Mouse (Mus musculus) olfactory bulb, adult 2 months (tissue): ENCODE results near the gene Olfr1250. TPM values are rescaled to one million over a fixed set of nuclear protein-coding genes. Genes with fewer than 3 reads are reported as not detected.
"Not testable (repeated sequence)": the region's sequence is repeated elsewhere in the genome, so short reads cannot be mapped to it uniquely, and the experiment has no call there.

Experiments
- H3K27ac ChIP-seq: fragments of 200-500 bp; 2 replicates; pipeline ENCODE4 v1.5.1; 2012; ENCODE audit warnings: low read depth, low read length; ENCODE audit not compliant: insufficient read depth
- H3K4me1 ChIP-seq: fragments of 200-500 bp; 2 replicates; pipeline ENCODE4 v1.6.1; 2012; ENCODE audit warnings: low read length; ENCODE audit not compliant: control insufficient read depth, insufficient read depth
- H3K4me3 ChIP-seq: fragments of 200-500 bp; 2 replicates; pipeline ENCODE4 v1.5.1; 2012; ENCODE audit warnings: mild to moderate bottlenecking, low read depth, low read length, moderate library complexity; ENCODE audit not compliant: insufficient read depth
- CTCF ChIP-seq: fragments of 200-500 bp; IDR thresholded peaks from 2 replicates; pipeline ENCODE4 v1.5.1; 2012; ENCODE audit warnings: low read depth, mild to moderate bottlenecking, low read length, moderate library complexity; ENCODE audit not compliant: insufficient read depth
- POLR2A ChIP-seq: fragments of 200-500 bp; IDR thresholded peaks from 2 replicates; pipeline ENCODE4 v1.6.1; 2012; ENCODE audit warnings: mild to moderate bottlenecking, low read depth, low read length, moderate library complexity; ENCODE audit not compliant: insufficient read depth
- WGBS: fragments of 180-500 bp; shearing (Covaris S2); methylation state at CpG from one replicate; pipeline ENCODE4 v1.1.7; 2018; 5-methylcytosine and 5-hydroxymethylcytosine counted together
- polyA plus RNA-seq: library from polyadenylated mRNA; stranded (reverse); fragments of >200 nt; gene quantifications from 2 replicates; pipeline ENCODE4 v1.2.4, GENCODE M21; 2012; ENCODE audit warnings: low replicate concordance; ENCODE audit not compliant: missing spikeins, insufficient read depth, insufficient read length

The Olfr1250 gene
- polyA plus RNA-seq, result not detected in 2 replicates

DNA sequence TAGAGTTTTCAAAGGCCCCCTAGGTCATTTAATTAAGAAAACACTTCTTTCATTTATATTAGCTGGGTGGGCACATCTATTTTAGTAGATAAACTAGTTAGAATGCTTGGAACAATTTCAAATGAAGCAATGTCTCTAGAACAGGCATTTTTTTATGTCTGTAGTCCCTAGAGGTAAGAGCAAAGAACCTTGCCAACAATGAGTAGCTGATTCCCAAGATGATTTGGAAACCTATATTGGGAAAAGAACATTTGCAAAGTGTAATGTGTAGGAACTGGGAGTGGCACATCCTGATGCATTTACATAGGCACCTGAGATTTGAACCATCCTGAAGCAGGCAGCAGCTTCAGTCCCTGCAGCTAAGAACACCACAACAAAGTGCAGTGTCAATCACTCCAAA lies at the start of gene Olfr1250:
Gene Olfr1250 (minus strand): TSS at position 101 of the 400 bp plus-strand sequence.
- no peak for TF ChIP-seq CTCF
- no peak for TF ChIP-seq POLR2A
- Histone ChIP-seq H3K4me1 (no peaks in the 10 kb centered on the region), H3K4me3 (no peak within 1 kb of the TSS), H3K27ac (no peak within 1 kb of the TSS)

DNA sequence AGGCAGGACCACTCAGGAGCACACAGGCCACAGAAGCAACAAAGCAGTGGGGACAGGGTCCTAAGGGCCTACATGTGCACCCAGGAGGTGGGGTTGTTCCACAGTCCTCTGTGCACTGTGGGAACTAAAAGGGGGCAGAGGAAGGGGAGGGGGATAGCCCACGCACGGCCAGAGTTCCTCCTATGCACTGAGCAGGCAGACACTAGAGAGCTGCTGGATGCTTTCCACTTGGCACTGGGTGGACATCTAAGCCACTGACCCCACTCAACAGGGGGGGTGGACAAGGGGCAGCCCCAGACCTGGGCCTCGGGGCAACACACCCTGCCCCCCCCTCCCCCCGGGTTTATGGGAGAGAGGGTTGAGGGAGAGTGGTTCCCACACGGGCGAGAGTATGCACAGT lies 30.7 kb upstream of the Olfr1250 start:
- 85% methylated on average over 6 of the region's 6 CpGs for WGBS
- TF ChIP-seq CTCF (no peak), POLR2A (no peak)
- Histone ChIP-seq H3K27ac (no peak overlapping the region), H3K4me3 (no peak overlapping the region), H3K4me1 (no peaks in the 10 kb centered on the region)

DNA sequence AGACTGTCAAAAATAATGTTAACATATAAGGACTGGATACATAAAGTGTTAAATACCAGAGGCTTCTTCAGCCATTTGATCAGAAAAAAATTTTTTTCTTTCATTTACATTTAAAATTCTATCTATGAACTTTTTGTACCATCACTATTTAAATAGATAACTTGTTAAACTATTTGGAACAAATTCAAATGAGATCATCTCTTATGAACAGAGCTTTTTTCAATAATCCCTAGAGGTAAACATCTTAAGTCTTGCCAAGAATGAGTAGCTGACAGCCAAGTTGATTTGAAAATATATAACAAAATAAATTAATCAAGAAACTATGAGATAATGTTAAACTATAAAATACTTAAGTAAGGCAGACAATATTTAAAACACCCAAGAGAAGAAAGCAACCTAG lies 10.6 kb upstream of the Olfr1250 start, which contains the start of gene Olfr1251:
Gene Olfr1251 (minus strand): TSS at position 101 of the 400 bp plus-strand sequence.
- Histone ChIP-seq H3K4me3 (no peak within 1 kb of the TSS), H3K4me1 (no peaks in the 10 kb centered on the region), H3K27ac (no peak within 1 kb of the TSS)
- no peak for TF ChIP-seq CTCF
- TF ChIP-seq POLR2A, result no peak

DNA sequence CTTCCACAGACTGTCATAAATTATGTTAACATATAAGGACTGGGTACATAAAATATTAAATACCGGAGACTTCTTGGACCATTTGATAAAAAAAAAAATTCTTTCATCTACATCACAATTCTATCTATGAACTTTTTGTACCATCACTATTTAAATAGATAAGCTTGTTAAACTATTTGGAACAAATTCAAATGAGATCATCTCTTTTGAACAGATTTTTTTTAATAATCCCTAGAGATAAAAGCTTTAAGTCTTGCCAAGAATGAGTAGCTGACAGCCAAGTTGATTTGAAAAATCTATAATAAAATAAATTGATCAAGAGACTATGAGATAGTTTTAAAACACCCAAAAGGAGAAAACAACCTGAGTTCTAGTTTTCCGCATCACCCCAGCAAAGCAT lies 26.4 kb downstream of the Olfr1250 start, which contains the start of gene Olfr1249:
Gene Olfr1249 (minus strand): TSS at position 101 of the 400 bp plus-strand sequence.
- H3K27ac ChIP-seq, result no peak within 1 kb of the TSS
- no peaks in the 10 kb centered on the region for H3K4me1 ChIP-seq
- no peak for TF ChIP-seq CTCF
- no peak for TF ChIP-seq POLR2A
- no peak within 1 kb of the TSS for H3K4me3 ChIP-seq
- WGBS, result 90% methylated on average over 2 of the region's 2 CpGs

DNA sequence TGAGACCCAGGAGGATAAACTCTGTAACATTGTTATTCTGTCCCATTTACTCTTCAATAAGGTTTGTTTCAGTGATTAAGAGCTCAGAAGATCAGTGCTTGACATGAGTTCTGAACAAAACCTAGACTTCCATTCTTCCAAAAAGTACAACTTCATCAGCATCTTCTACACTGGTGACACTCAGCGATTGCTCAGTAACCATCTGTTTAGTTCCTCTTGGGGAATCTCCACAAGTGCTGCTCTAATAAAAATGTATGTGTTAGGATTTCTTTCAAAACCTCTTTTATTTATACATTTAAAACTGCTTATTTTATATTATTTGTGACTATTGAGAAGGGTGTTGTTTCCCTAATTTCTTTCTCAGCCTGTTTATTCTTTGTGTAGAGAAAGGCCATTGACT lies 43.1 kb downstream of the Olfr1250 start, which contains the start of gene Olfr1248:
Gene Olfr1248 (minus strand): TSS at position 101 of the 400 bp plus-strand sequence.
- WGBS, result 95% methylated on average over 1 of the region's 1 CpGs
- not testable (repeated sequence) for H3K27ac ChIP-seq, H3K4me1 ChIP-seq, H3K4me3 ChIP-seq

DNA sequence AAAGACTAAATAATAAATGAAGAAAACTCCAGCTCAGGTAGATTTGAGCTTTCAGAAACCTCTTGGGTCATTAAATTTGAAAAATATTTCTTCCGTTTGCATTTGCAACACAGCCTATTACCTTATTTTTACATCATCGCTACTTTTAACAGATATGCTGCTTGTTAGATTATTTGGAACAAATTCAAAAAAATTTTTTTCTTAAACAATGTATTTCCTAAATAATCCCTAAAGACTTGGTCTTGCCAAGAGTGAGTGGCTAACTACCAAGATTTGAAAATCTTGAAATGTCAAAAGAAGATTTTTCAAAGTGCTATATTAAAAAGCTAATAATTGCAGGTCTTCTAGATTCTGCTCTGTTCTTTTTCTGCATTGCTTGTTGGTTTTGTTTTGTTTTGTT lies 47.2 kb downstream of the Olfr1250 start, which contains the start of gene Olfr1247:
Gene Olfr1247 (minus strand): TSS at position 101 of the 400 bp plus-strand sequence.
- no peaks in the 10 kb centered on the region for H3K4me1 ChIP-seq
- WGBS, result 98% methylated on average over 2 of the region's 2 CpGs
- H3K4me3 ChIP-seq, result no peak within 1 kb of the TSS
- no peak within 1 kb of the TSS for H3K27ac ChIP-seq
- no peak for TF ChIP-seq CTCF

Other genes starting within 250 kb of the Olfr1250 start
- gene Olfr1239, start 241.1 kb downstream of the Olfr1250 start, polyA plus RNA-seq, result not detected in 2 replicates
- not detected in 2 replicates for gene Olfr1240, start 218.5 kb downstream of the Olfr1250 start, polyA plus RNA-seq
- not detected in 2 replicates for gene Olfr1241, start 174.3 kb downstream of the Olfr1250 start, polyA plus RNA-seq
- gene Olfr1242, start 163.1 kb downstream of the Olfr1250 start, polyA plus RNA-seq, result not detected in 2 replicates
- gene Olfr1243, start 130.0 kb downstream of the Olfr1250 start, polyA plus RNA-seq, result not detected in 2 replicates
- gene Olfr1245, start 83.0 kb downstream of the Olfr1250 start, polyA plus RNA-seq, result not detected in 2 replicates
- not detected in 2 replicates for gene Olfr1246, start 68.3 kb downstream of the Olfr1250 start, polyA plus RNA-seq
- not detected in 2 replicates for gene Olfr1247, start 47.3 kb downstream of the Olfr1250 start, polyA plus RNA-seq
- gene Olfr1248, start 43.2 kb downstream of the Olfr1250 start, polyA plus RNA-seq, result not detected in 2 replicates
- not detected in 2 replicates for gene Olfr1249, start 26.5 kb downstream of the Olfr1250 start, polyA plus RNA-seq
- not detected in 2 replicates for gene Olfr1251, start 10.5 kb upstream of the Olfr1250 start, polyA plus RNA-seq
- not detected in 2 replicates for gene Olfr1252, start 63.5 kb upstream of the Olfr1250 start, polyA plus RNA-seq
- not detected in 2 replicates for gene Olfr1253, start 95.6 kb upstream of the Olfr1250 start, polyA plus RNA-seq
- not detected in 2 replicates for gene Olfr1254, start 132.2 kb upstream of the Olfr1250 start, polyA plus RNA-seq
- gene Olfr1255, start 150.6 kb upstream of the Olfr1250 start, polyA plus RNA-seq, result not detected in 2 replicates
- not detected in 2 replicates for gene Olfr1256, start 180.1 kb upstream of the Olfr1250 start, polyA plus RNA-seq
- not detected in 2 replicates for gene Olfr48, start 186.7 kb upstream of the Olfr1250 start, polyA plus RNA-seq
- gene Olfr1257, start 217.0 kb upstream of the Olfr1250 start, polyA plus RNA-seq, result not detected in 2 replicates